7 mouse cellular contexts compared by ENCODE assay signal in the genomic region with DNA sequence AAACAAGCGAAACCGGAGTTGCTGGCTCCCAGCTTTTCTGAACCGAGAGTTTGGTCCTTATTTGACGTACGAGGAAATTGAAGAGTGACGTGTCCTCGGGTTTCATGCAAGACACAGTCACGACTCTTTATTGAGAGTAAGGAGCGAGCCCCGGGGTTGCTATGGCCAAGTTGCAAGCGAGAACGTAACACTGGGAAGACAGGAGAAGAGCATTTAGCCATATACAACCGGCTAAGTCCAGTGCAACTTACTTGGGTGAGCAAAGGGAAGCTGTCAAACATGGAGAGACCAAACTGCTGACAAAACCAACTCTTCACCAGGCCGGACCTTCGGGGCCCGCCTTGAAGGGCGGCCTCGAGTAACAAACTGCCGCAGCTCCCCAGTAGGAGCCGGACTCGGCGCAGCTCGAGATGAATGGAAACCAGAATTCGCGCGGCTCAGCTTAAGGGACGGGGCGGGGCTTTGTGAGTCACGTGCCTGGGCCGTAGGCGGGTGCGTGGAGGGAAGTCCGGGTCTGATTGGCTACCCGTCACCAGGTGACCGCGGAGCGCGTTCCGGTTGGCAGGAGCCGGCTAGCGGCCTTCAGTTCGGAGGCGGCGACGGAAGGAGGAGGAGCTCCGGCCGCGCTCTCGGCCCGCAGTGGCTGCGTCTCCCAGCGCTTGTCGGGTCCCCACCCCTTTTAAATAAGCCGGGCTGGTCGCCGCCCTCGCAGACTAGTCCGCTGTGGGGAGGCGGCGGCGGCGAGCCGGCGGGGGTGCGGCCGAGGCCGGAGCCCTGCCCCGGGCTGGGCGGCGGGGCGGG. TPM values are rescaled to one million over a fixed set of nuclear protein-coding genes. Genes with fewer than 3 reads are reported as not detected.
A peak's percentile ranks its signal among the peaks of the same experiment; 100 is the strongest.
DNase-seq lines count a peak whose midpoint lies in the region; ATAC-seq and TF ChIP-seq lines count a peak whose summit lies in the region.

A gene (plus strand): TSS at position 243 of the 801 bp plus-strand sequence.

- no peaks in the 10 kb centered on the region for H3K27me3 ChIP-seq in embryonic facial prominence, embryonic 10.5 days (replicated peaks; ENCODE audit: low read depth, poor library complexity, severe bottlenecking)
- H3K27me3 ChIP-seq in intestine, postnatal 0 days (replicated peaks; ENCODE audit: control insufficient read depth, insufficient read depth, low read length), result no peaks in the 10 kb centered on the region
- H3K27me3 ChIP-seq in midbrain, embryonic 12.5 days, result no peaks in the 10 kb centered on the region
- no peaks in the 10 kb centered on the region for H3K27me3 ChIP-seq in small intestine, adult 2 months (ENCODE audit: control insufficient read depth, insufficient read depth, low read length)

- TF ChIP-seq CTCF in intestine, postnatal 0 days (IDR thresholded peaks at IDR 0.05; ENCODE audit: low read depth), result no peak
- TF ChIP-seq CTCF in small intestine, adult 2 months (IDR thresholded peaks at IDR 0.05; ENCODE audit: extremely low read depth, insufficient read length, insufficient replicate concordance, low read depth, low read length), result no peak

- peak within 1 kb of the TSS; percentile 96 for H3K4me2 ChIP-seq in intestine, postnatal 0 days (replicated peaks; ENCODE audit: low read depth)
- peak within 1 kb of the TSS; percentile 82 for H3K4me2 ChIP-seq in midbrain, embryonic 12.5 days (replicated peaks)

- peak within 1 kb of the TSS; percentile 90 for H3K27ac ChIP-seq in embryonic facial prominence, embryonic 10.5 days (replicated peaks)
- H3K27ac ChIP-seq in intestine, postnatal 0 days (ENCODE audit: low read depth, low read length), result peak within 1 kb of the TSS; percentile 78
- peak within 1 kb of the TSS; percentile 72 for H3K27ac ChIP-seq in midbrain, embryonic 12.5 days (replicated peaks)
- peak within 1 kb of the TSS; percentile 31 for H3K27ac ChIP-seq in small intestine, adult 2 months (ENCODE audit: insufficient read depth, low read depth, low read length)

- peak within 1 kb of the TSS; percentile 86 for H3K4me3 ChIP-seq in embryonic facial prominence, embryonic 10.5 days
- H3K4me3 ChIP-seq in intestine, postnatal 0 days (ENCODE audit: low read depth, low read length), result peak within 1 kb of the TSS; percentile 87
- peak within 1 kb of the TSS; percentile 95 for H3K4me3 ChIP-seq in midbrain, embryonic 12.5 days
- H3K4me3 ChIP-seq in small intestine, adult 2 months (ENCODE audit: low read depth, low read length), result peak within 1 kb of the TSS; percentile 96

- intact Hi-C loops in left cerebral cortex, postnatal 4 days (cut with DNase I), result loop anchor here (5.0 kb wide), 1 partner anchor 73 kb away; a partner anchor contains a TSS

- TF ChIP-seq POLR2A in small intestine, adult 2 months (IDR thresholded peaks at IDR 0.05; ENCODE audit: low read depth, low read length), result peak; percentile 82

- peak; percentile 99 for ATAC-seq in intestine, postnatal 0 days
- ATAC-seq in midbrain, embryonic 12.5 days (ENCODE audit: low FRiP score, low read depth), result peak; percentile 99

- H3K4me1 ChIP-seq in embryonic facial prominence, embryonic 10.5 days, result peaks cover 32% of the 10 kb centered on the region
- 0 out of 2 replicates have a peak, but pooled peaks cover 8% of the 10 kb centered on the region for H3K4me1 ChIP-seq in intestine, postnatal 0 days (replicated peaks; ENCODE audit: control insufficient read depth, insufficient read depth, low read length)
- peaks cover 32% of the 10 kb centered on the region for H3K4me1 ChIP-seq in midbrain, embryonic 12.5 days
- no peaks in the 10 kb centered on the region; the same call in 1 of the 2 replicates for H3K4me1 ChIP-seq in small intestine, adult 2 months (ENCODE audit: control insufficient read depth, insufficient read depth, insufficient read length, low read length)

- DNase-seq in adrenal gland, postnatal 10 days, result peak; percentile 99
- DNase-seq in embryonic facial prominence, embryonic 10.5 days (ENCODE audit: low spot score), result peak; percentile 99
- peak; percentile 70 for DNase-seq in gonadal fat pad, adult 2 months (ENCODE audit: low read depth)
- DNase-seq in left cerebral cortex, postnatal 4 days, result peak; percentile 99

- WGBS in embryonic facial prominence, embryonic 10.5 days, result under 1% methylated on average over 71 of the region's 71 CpGs
- WGBS in intestine, postnatal 0 days, result under 1% methylated on average over 71 of the region's 71 CpGs
- under 1% methylated on average over 71 of the region's 71 CpGs for WGBS in midbrain, embryonic 12.5 days
- WGBS in small intestine, adult 2 months, result under 1% methylated on average over 71 of the region's 71 CpGs

- H3K9ac ChIP-seq in intestine, postnatal 0 days (ENCODE audit: low read depth, low read length), result peak within 1 kb of the TSS; percentile 83
- peak within 1 kb of the TSS; percentile 87 for H3K9ac ChIP-seq in midbrain, embryonic 12.5 days (replicated peaks)

- H3K36me3 ChIP-seq in embryonic facial prominence, embryonic 10.5 days (replicated peaks), result 0 out of 2 replicates have a peak, but pooled peaks cover 3% of the 10 kb centered on the region
- no peaks in the 10 kb centered on the region for H3K36me3 ChIP-seq in intestine, postnatal 0 days (ENCODE audit: control insufficient read depth, insufficient read depth)
- no peaks in the 10 kb centered on the region for H3K36me3 ChIP-seq in midbrain, embryonic 12.5 days
- H3K36me3 ChIP-seq in small intestine, adult 2 months (ENCODE audit: control insufficient read depth, insufficient read depth, low read length), result no peaks in the 10 kb centered on the region

- no peaks in the 10 kb centered on the region for H3K9me3 ChIP-seq in embryonic facial prominence, embryonic 10.5 days
- H3K9me3 ChIP-seq in intestine, postnatal 0 days (ENCODE audit: control insufficient read depth), result no peaks in the 10 kb centered on the region
- no peaks in the 10 kb centered on the region for H3K9me3 ChIP-seq in midbrain, embryonic 12.5 days

RNA-seq across cellular contexts. Expression of the gene that starts here (rescaled TPM):
- total RNA-seq in adrenal gland, postnatal 10 days (2021), result 10 to 100 TPM; 18.1 to 22.4 TPM
- 5.8 and 6.1 TPM in 2 replicates for polyA plus RNA-seq in embryonic facial prominence, embryonic 10.5 days (2016; fragmentation: Nextera tagmentation; extraction: Ambion mirVana)
- 19.5 and 20.4 TPM in 2 replicates for polyA plus RNA-seq in gonadal fat pad, adult 2 months (2012; rRNA removed)
- polyA plus RNA-seq in intestine, postnatal 0 days (2015; fragmentation: Nextera tagmentation; extraction: Ambion mirVana), result 5.1 and 5.5 TPM in 2 replicates
- total RNA-seq in left cerebral cortex, postnatal 4 days (2021), result 10 to 100 TPM; 30.6 to 33.1 TPM
- polyA plus RNA-seq in midbrain, embryonic 12.5 days (2016; fragmentation: Nextera tagmentation; extraction: Ambion mirVana), result 7.1 and 7.5 TPM in 2 replicates
- polyA plus RNA-seq in small intestine, adult 2 months (2012; rRNA removed), result 15.8 and 35.4 TPM in 2 replicates

Comparison
In these comparisons a context has a peak if more than half of its experiments do, and no peak if none do; other contexts are left out.
1. Peak in every context shown above with its lines: DNase-seq, ATAC-seq, H3K4me3 ChIP-seq and H3K27ac ChIP-seq.
2. H3K27ac ChIP-seq: peak in every context shown above with its lines; median percentile 90 in embryonic facial prominence, embryonic 10.5 days; 78 in intestine, postnatal 0 days; 72 in midbrain, embryonic 12.5 days; 31 in small intestine, adult 2 months.